Mouse (Mus musculus): ENCODE measurements around the gene Iqcb1. TPM values are rescaled to one million over a fixed set of nuclear protein-coding genes. Genes with fewer than 3 reads are reported as not detected.

The Iqcb1 gene
- total RNA-seq, 2 experiments from 2014 or later: 35.8 to 37.6 TPM

Small RNA genes lying within 50 kb of the gene (microRNA-seq; reads per million reads assigned to microRNA genes)
- 0 reads per million in 2 experiments for gene Gm22617

Other genes starting within 250 kb of the Iqcb1 start
- 1 to 10 TPM; 1.0 to 1.1 TPM for gene Cd86, start 162.3 kb upstream of the Iqcb1 start, total RNA-seq (2021)
- gene Ildr1, start 134.4 kb upstream of the Iqcb1 start, total RNA-seq (2021): under 1 TPM; 0.20 to 0.38 TPM
- 10 to 100 TPM; 35.1 to 39.8 TPM for gene Slc15a2, start 43.4 kb upstream of the Iqcb1 start, total RNA-seq (2021)
- gene Eaf2, start 46.6 kb downstream of the Iqcb1 start, total RNA-seq (2021): 1 to 10 TPM; 1.0 to 1.2 TPM
- gene Golgb1, start 46.8 kb downstream of the Iqcb1 start, total RNA-seq (2021): 10 to 100 TPM; 64.7 to 65.0 TPM
- gene Hcls1, start 106.6 kb downstream of the Iqcb1 start, total RNA-seq (2021): 1 to 10 TPM; 4.0 to 4.4 TPM
- gene Fbxo40, start 162.1 kb downstream of the Iqcb1 start, total RNA-seq (2021): not detected
- gene Polq, start 183.4 kb downstream of the Iqcb1 start, total RNA-seq (2021): under 1 TPM; 0.87 to 0.91 TPM

All from layer of hippocampus, postnatal 25 days (tissue).